Mouse (Mus musculus) embryonic fibroblast, embryonic 13.5 days (primary cell): ENCODE results near the gene Serpinb13.

Experiments
- CTCF ChIP-seq: IDR thresholded peaks from 2 replicates; pipeline ENCODE4 v1.5.1; 2011; ENCODE audit warnings: mild to moderate bottlenecking, control low read depth, low read length, moderate library complexity, borderline replicate concordance; ENCODE audit not compliant: insufficient read depth
- POLR2A ChIP-seq: IDR thresholded peaks from 2 replicates; pipeline ENCODE4 v1.6.1; 2011; ENCODE audit warnings: low read depth, mild to moderate bottlenecking, control low read depth, low read length, moderate library complexity

GRCm38 (mm10) chr1:106983865-106984264 is 3.1 kb downstream of the Serpinb13 start:
- no peak for TF ChIP-seq POLR2A
- no peak for TF ChIP-seq CTCF
